Mouse (Mus musculus) stomach, embryonic 14.5 days (tissue): ENCODE measurements around the gene Mrpl4. TPM values are rescaled to one million over a fixed set of nuclear protein-coding genes. Genes with fewer than 3 reads are reported as not detected.

Source experiments
- ATAC-seq: fragments of 200-750 bp; cut with Nextera tagmentation; 2 replicates; pipeline ENCODE4 v1.8.0; 2017; ENCODE audit warnings: low read depth, moderate TSS enrichment; ENCODE audit not compliant: insufficient number of reproducible peaks, insufficient read depth, low FRiP score
- H3K27ac ChIP-seq: fragments of 300-500 bp; sonication (generic); 2 replicates; pipeline ENCODE4 v1.5.1; 2014; ENCODE audit warnings: mild to moderate bottlenecking, low read length, moderate library complexity, mixed read lengths
- H3K27me3 ChIP-seq: fragments of 300-500 bp; sonication (generic); 2 replicates; pipeline ENCODE4 v1.6.1; 2014; ENCODE audit warnings: low read length, control low read depth, mixed read lengths; ENCODE audit not compliant: control insufficient read depth, insufficient read depth
- H3K36me3 ChIP-seq: fragments of 300-500 bp; sonication (generic); 2 replicates; pipeline ENCODE4 v1.6.1; 2014; ENCODE audit warnings: mild to moderate bottlenecking, control low read depth, low read length, moderate library complexity, mixed read lengths; ENCODE audit not compliant: control insufficient read depth, insufficient read depth
- H3K4me1 ChIP-seq: fragments of 300-500 bp; sonication (generic); 2 replicates; pipeline ENCODE4 v1.6.1; 2014; ENCODE audit warnings: low read length, control low read depth, mixed read lengths; ENCODE audit not compliant: control insufficient read depth, insufficient read depth
- H3K4me2 ChIP-seq: fragments of 300-500 bp; sonication (generic); replicated peaks from 2 replicates; pipeline ENCODE4 v1.6.1; 2014; ENCODE audit warnings: low read depth, low read length, control low read depth
- H3K4me3 ChIP-seq: fragments of 300-500 bp; sonication (generic); 2 replicates; pipeline ENCODE4 v1.5.1; 2014; ENCODE audit warnings: low read depth, low read length, control low read depth
- H3K9ac ChIP-seq: fragments of 300-500 bp; sonication (generic); replicated peaks from 2 replicates; pipeline ENCODE4 v1.6.1; 2014; ENCODE audit warnings: low read depth, mild to moderate bottlenecking, control low read depth, low read length, moderate library complexity, mixed read lengths
- H3K9me3 ChIP-seq: fragments of 300-500 bp; sonication (generic); 2 replicates; pipeline ENCODE4 v1.6.1; 2016; ENCODE audit warnings: low read depth, low read length, control low read depth; ENCODE audit not compliant: control insufficient read depth
- WGBS: fragments of 180-500 bp; shearing (Covaris S2); extraction: QIAGEN DNeasy Blood & Tissue Kit; methylation state at CpG from one replicate; pipeline ENCODE4 v1.1.7; 2014; 5-methylcytosine and 5-hydroxymethylcytosine counted together
- polyA plus RNA-seq: library from polyadenylated mRNA; unstranded; fragments of >200 nt; fragmentation: Nextera tagmentation; extraction: Ambion mirVana; gene quantifications from 2 replicates; pipeline ENCODE4 v1.2.1, GENCODE M21; 2014

The Mrpl4 gene
- polyA plus RNA-seq, 1 experiment from 2014 or later = 150 TPM

DNA sequence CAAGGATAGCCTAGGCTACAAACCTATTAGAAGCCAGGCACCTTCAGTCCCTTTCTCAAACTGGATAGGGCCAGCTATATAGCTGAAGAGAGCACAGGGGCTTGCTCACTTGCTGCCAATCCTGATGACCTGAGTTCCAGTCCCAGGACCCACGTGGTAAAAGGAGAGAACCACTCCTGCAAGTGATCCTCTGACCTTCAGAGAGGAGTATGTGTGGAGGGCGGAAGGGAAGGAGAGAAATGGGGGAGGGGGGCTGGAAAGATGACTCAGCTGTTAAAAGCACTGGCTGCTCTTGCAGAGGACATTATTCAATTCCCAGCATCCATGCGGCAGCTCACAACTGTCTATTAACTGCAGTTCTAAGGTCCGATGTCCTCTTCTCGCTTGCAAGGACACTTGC is 23.4 kb upstream of the Mrpl4 start:
- WGBS = 38% methylated on average over 5 of the region's 5 CpGs
- H3K4me2 ChIP-seq = no peak overlapping the region
- peaks cover 10% of the 10 kb centered on the region; the same call in 1 of the 2 replicates for H3K4me1 ChIP-seq
- no peaks in the 10 kb centered on the region for H3K9me3 ChIP-seq
- no peaks in the 10 kb centered on the region for H3K36me3 ChIP-seq
- H3K9ac ChIP-seq = no peak overlapping the region
- no peaks in the 10 kb centered on the region for H3K27me3 ChIP-seq
- peak overlapping the region; percentile 48; the same call in 1 of the 2 replicates for H3K27ac ChIP-seq
- H3K4me3 ChIP-seq = no peak overlapping the region
- ATAC-seq = no peak

DNA sequence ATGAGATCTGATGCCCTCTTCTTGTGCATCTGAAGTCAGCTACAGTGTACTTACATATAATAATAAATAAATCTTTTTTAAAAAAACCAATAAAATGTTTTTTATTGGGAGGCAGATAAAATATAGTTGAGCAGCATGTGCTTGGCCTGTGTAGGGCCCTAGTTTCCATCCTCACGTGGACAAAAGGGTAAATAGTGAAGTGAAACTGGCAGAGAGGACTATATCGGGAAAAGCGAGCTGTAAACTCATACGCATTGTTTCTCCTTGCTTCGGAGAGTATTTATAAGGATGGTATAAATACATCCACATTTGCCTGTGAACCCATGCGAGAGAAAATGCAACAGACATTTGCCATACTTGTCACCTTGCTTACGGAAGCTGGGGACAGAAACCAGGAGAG is 22.8 kb upstream of the Mrpl4 start:
- no peak for ATAC-seq
- H3K36me3 ChIP-seq = no peaks in the 10 kb centered on the region
- whole genome bisulfite sequencing = 86% methylated on average over 7 of the region's 7 CpGs
- no peak overlapping the region for H3K4me2 ChIP-seq
- peaks cover 5% of the 10 kb centered on the region; the same call in 1 of the 2 replicates for H3K4me1 ChIP-seq
- H3K9me3 ChIP-seq = no peaks in the 10 kb centered on the region
- no peak overlapping the region for H3K9ac ChIP-seq
- no peak overlapping the region for H3K4me3 ChIP-seq
- no peak overlapping the region for H3K27ac ChIP-seq
- no peaks in the 10 kb centered on the region for H3K27me3 ChIP-seq

DNA sequence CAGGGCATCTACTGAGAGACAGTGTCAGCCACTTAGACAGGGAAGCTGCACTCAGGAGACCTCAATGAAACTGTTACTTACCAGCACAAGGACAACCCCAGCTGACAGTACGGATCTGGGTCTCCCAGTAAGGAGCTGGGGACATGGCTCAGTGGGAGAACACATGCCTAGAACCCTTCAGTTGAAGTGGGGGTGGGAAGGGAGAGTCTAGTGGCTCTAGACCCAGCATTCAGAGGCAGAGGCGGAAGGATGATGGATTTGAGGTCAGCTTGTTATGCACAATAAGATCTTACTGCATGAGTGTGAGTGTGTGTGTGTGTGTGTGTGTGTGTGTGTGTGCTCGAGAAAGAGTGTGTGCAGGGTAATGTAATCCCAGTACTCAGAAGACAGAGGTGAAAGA is 20.4 kb upstream of the Mrpl4 start:
- H3K9ac ChIP-seq = no peak overlapping the region
- H3K4me3 ChIP-seq = no peak overlapping the region
- no peak overlapping the region for H3K4me2 ChIP-seq
- no peaks in the 10 kb centered on the region for H3K36me3 ChIP-seq
- H3K27ac ChIP-seq = no peak overlapping the region
- H3K9me3 ChIP-seq = no peaks in the 10 kb centered on the region
- WGBS = 63% methylated on average over 3 of the region's 3 CpGs
- H3K4me1 ChIP-seq = peaks cover 5% of the 10 kb centered on the region; the same call in 1 of the 2 replicates
- H3K27me3 ChIP-seq = no peaks in the 10 kb centered on the region
- ATAC-seq = no peak

DNA sequence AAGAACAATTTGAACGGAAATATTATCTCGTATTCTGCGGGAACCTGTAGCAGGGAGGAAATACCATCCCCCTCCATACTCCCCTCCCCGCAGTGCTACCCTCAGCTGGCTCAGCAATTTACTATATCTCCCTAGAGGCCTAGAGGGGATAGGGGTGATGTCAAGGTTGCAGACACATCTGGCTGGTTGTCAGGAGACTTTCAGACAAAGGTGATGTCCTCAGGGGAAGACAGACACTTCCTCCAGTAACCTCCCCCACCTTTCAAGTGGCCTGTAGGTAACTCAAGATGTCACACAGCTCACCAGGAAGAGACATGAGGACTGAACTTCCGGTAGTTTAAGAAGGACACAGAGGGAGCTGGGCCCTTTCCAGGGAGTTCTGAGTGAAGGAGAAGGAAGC is 19.4 kb upstream of the Mrpl4 start:
- Histone ChIP-seq H3K27ac (no peak overlapping the region), H3K9ac (no peak overlapping the region), H3K4me2 (no peak overlapping the region), H3K4me1 (peaks cover 12% of the 10 kb centered on the region; the same call in 1 of the 2 replicates), H3K4me3 (no peak overlapping the region), H3K27me3 (no peaks in the 10 kb centered on the region), H3K9me3 (no peaks in the 10 kb centered on the region), H3K36me3 (no peaks in the 10 kb centered on the region)
- WGBS = 39% methylated on average over 5 of the region's 5 CpGs
- no peak for ATAC-seq

DNA sequence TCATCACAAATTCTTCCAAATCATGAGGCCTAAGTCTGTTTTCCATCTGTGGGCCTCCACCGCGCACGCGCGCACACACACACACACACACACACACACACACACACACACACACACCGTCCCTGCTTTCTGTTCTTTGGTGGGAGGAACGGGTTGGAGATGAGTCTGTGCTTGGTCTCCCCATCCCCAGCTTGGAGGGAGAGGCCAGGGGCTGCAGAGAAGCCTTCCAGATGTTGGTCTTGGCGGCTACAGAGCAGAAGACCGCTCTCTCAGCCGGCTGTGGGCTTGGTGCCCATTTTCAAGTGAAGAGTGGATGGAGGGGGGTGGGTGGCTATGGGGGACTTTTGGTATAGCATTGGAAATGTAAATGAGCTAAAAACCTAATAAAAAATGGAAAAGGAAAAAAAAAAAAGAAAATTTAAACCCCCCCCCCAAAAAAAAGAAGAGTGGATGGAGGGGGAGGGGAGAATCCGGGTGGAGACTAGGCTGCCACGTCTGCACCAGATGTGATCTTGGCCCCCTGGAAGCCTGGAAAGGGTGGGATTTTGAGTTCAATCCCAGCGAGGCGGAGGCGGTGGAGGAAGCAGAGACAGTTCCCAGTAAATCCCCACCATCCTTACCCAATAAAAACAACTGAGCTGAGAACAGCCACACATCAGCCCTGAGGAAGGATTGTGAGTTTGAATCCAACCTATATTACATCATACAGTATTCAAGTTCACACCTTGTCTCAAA is 15.4 kb upstream of the Mrpl4 start:
- Histone ChIP-seq H3K4me2 (no peak overlapping the region), H3K27ac (peak overlapping the region; percentile 91), H3K9ac (no peak overlapping the region), H3K27me3 (no peaks in the 10 kb centered on the region), H3K4me3 (no peak overlapping the region), H3K4me1 (peaks cover 20% of the 10 kb centered on the region; the same call in 1 of the 2 replicates), H3K36me3 (no peaks in the 10 kb centered on the region), H3K9me3 (no peaks in the 10 kb centered on the region)
- peak; percentile 88 for ATAC-seq
- 31% methylated on average over 15 of the region's 15 CpGs for WGBS

DNA sequence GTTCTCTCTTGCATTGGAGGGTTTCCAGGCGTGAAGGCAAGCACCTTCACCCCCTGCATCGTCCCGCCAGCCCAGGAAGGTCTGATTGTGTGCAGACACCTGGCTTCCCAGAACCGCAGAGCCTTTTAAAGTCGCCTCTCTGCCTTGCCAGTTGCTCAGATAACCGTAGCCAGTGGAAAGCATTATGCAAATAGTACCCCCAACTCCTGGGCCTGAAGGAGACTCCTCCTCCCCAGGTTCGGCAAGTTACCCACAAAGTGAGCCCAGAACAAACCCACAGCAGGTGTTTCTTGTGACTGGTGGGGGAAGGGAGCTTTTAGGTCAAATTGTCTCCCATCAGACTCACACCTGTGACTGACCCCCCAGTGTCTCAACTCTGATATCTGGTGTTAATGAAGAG is 14.6 kb upstream of the Mrpl4 start:
- ATAC-seq = no peak
- no peak overlapping the region for H3K4me2 ChIP-seq
- no peaks in the 10 kb centered on the region for H3K27me3 ChIP-seq
- WGBS = 21% methylated on average over 7 of the region's 7 CpGs
- no peak overlapping the region for H3K4me3 ChIP-seq
- no peaks in the 10 kb centered on the region for H3K36me3 ChIP-seq
- H3K9me3 ChIP-seq = no peaks in the 10 kb centered on the region
- H3K9ac ChIP-seq = no peak overlapping the region
- H3K27ac ChIP-seq = peak overlapping the region; percentile 87
- H3K4me1 ChIP-seq = peaks cover 22% of the 10 kb centered on the region

DNA sequence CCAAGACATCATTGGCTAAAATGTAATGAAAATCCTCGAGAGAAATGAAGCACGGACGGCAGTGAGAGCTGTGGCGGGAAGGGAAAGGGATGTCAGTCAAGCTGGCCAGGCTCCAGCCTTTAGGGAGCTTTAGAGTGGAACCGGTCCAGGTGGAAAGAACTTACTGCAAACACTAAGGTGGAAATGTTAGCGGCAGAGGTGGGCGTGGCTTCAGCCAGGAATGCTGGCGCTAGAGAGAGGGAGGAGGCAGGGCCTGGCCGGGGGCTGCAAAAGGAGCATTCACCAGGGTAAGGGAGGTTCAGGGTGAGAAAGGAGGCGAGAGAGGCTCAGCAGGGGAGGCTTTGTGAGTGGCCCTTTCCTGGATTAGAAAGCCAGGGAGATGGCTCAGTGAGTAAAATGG is 11.7 kb upstream of the Mrpl4 start:
- Histone ChIP-seq H3K4me2 (peak overlapping the region; percentile 27), H3K9ac (no peak overlapping the region), H3K36me3 (no peaks in the 10 kb centered on the region), H3K27me3 (no peaks in the 10 kb centered on the region), H3K9me3 (no peaks in the 10 kb centered on the region), H3K4me3 (no peak overlapping the region), H3K27ac (peak overlapping the region; percentile 69; the same call in 1 of the 2 replicates), H3K4me1 (peaks cover 24% of the 10 kb centered on the region)
- 5% methylated on average over 10 of the region's 10 CpGs for WGBS
- ATAC-seq = no peak

DNA sequence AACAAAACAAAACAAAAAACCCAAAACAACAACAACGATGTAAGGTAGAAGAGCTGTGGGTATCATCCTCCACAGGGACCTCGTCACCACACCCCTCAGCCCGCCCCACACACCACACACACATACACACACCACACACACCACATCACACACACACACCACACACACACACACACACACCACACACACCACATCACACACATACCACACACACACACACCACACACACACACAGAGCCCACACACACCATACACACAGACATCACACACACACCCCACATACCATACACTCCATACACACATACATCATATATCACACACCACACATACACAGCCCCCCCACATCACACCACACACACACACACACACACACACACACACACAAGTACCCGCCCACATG is 11.0 kb upstream of the Mrpl4 start:
- no peak for ATAC-seq
- 98% methylated on average over 4 of the region's 4 CpGs for WGBS
- Histone ChIP-seq H3K27me3 (no peaks in the 10 kb centered on the region), H3K4me2 (no peak overlapping the region), H3K4me1 (peaks cover 19% of the 10 kb centered on the region), H3K9ac (no peak overlapping the region), H3K9me3 (no peaks in the 10 kb centered on the region), H3K4me3 (no peak overlapping the region), H3K27ac (no peak overlapping the region), H3K36me3 (no peaks in the 10 kb centered on the region)
